Mouse (Mus musculus): Measurements from ENCODE around the gene M6pr. TPM values are rescaled to one million over a fixed set of nuclear protein-coding genes. Genes with fewer than 3 reads are reported as not detected.

The M6pr gene
- polyA plus RNA-seq (2012), result 21.6 and 26.7 TPM in 2 replicates

GRCm38 (mm10) chr6:122308505-122309393 is at the start of gene M6pr:
Gene M6pr, plus strand, starts transcription at chr6:122308720.

GRCm38 (mm10) chr6:122282782-122283181 is 25.7 kb upstream of the M6pr start, which contains the start of gene Klrg1:
Gene Klrg1, minus strand, starts transcription at chr6:122282882.

GRCm38 (mm10) chr6:122340349-122341000 is 32.0 kb downstream of the M6pr start, which contains the start of gene Phc1:
Gene Phc1, minus strand, starts transcription at chr6:122340561.

Other genes with a start within 250 kb of the M6pr start
- gene Klrg1, start 25.8 kb upstream of the M6pr start, polyA plus RNA-seq (2012), result not detected in 2 replicates
- 23.9 and 26.9 TPM in 2 replicates for gene Phc1, start 31.8 kb downstream of the M6pr start, polyA plus RNA-seq (2012)
- not detected in 2 replicates for gene Rimklb, start 190.0 kb downstream of the M6pr start, polyA plus RNA-seq (2012)
- gene Mfap5, start 197.1 kb downstream of the M6pr start, polyA plus RNA-seq (2012), result not detected in 2 replicates
- gene Aicda, start 245.1 kb downstream of the M6pr start, polyA plus RNA-seq (2012), result not detected in 2 replicates